Mouse (Mus musculus) cerebral cortex, adult 2 months (tissue): Measurements from ENCODE around the gene Nsf.

Experiments used
- WGBS: fragments of 180-500 bp; shearing (Covaris S2); methylation state at CpG from one replicate; pipeline ENCODE4 v1.1.7; 2018; 5-methylcytosine and 5-hydroxymethylcytosine counted together

Gene Nsf

DNA sequence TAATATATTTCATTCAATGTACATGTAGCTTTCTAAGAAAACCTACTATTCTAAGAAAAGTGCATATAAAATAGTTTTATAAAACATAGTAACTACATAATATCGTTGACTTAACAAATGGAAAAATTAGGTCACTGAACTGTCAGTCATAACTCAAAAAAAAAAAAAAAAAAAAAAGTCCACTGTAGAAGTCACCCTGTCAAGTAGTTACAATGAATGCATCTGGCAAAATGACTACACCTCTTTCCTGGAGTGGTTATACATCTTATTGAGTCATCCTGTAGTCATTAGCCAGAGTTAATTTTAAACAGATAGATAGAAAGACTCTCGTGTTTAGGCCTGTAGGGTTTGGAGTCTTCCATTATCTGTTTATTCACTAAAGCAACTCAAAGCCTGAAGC, 114.9 kb downstream of the Nsf start:
- 78% methylated on average over 2 of the region's 2 CpGs for WGBS

DNA sequence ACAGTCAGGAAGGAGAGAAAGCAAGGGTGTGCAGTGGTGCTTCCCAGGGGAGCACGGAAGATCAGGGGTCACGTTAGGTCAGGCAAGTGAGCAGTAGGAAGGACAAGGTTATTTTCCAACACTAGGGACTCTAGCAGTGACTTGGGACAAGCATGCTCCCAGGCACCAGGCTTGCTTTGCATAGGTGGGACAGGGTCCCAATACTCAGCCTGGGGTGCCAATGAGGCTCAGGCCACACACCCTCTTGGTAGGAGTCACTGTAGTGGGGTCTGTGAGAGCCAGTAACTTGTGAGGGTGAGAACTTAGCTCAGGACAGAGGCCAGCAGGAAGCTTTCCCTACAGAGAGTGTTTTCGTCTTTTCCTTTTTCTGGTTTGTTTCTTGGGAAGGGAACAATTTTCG, 121.5 kb downstream of the Nsf start:
- 84% methylated on average over 4 of the region's 4 CpGs for WGBS

DNA sequence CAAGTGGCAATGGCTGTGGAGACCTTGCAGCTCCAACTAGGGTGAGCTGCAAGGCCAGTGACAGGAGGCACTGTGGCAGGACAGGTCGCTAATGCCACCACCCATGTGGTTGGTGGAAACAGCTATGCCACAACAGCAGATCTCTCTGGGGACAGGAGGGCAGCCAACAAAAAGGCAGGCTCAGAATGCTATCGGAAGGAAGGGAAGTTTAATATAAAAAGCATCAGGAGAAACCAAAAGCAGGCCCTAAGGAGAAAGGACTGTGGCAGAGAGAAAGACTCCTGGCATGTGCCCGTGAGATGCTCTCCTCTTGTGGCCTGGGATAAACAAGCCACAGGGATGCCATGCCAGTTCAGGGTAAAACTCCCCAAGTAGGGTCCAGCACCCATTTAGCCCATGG, 122.1 kb downstream of the Nsf start:
- 79% methylated on average over 3 of the region's 3 CpGs for WGBS

DNA sequence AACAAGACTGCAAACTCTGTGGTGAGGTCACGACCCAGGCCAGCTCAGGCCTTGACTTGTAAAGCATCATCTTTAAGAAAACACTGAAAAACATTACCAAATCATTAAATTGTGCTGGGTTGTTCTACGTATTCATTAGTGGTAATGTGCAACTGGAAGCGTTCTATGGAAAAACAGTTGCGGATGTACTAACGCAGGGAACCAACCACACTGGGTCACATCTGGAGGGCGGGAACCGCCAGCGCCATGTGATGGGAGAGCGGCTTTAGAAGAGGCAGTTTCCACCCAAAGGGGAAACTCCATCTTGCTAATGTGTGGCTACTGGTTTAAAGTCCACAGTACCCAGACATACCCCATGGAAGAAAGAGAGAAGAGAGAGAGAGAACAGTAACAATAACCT, 123.4 kb downstream of the Nsf start:
- WGBS = 96% methylated on average over 9 of the region's 9 CpGs

DNA sequence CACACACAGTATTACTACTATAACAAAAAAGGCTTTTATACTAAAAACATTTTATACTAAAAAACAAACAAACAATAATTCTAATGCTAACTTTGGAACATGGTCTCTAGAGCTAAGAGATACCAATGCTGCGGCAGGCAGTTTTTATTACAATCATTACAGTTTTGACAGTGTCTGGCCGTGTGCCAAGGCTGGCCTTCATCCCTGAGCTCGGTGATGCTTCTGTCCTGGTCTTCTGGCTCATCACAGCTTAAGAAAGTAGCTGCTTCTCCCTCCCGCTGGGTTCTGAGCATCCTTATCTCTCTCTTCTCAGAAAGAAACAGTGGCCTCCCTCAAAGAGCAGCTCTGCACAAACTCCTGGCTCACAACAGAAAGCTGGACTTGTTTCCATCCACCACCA, 123.9 kb downstream of the Nsf start:
- WGBS = 64% methylated on average over 4 of the region's 4 CpGs

DNA sequence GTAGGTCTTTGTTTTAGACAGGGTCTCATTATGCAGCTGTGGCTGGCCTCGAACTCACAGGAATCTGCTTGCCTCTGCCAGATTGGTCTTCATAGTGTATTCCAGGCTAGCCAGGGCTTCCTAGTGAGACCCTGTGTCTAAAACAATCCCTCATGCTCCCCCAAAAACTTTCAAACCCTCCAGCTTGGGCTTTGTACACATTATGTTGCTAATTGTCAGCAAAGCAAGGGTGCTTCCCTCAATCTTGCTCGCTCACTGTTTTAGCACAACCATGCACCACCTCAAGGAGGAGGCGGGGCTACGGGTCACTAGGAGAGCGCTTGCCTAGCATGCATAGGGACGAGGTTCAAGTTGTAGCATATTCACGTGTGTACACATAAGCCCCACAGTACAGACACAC, 125.0 kb downstream of the Nsf start:
- WGBS = 87% methylated on average over 7 of the region's 7 CpGs

DNA sequence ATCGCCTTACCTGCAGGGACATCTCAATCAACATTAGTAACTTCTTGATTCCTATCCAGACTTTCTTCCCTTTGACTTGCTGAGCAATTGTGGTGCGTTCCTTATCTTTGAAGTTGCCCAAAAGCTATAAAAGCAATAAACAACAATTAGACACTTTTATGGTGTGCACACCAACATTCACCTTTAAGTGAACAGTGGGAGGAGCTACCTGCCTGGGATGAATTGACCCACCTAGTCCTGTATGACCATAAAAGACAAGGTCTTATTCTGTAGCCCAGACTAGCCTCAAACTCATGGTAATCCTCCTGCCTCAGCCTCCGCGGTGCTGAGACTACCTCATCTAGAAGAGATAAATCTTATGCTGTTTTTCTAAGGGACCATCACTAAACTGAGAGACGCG, 126.7 kb downstream of the Nsf start:
- WGBS = 96% methylated on average over 6 of the region's 6 CpGs

DNA sequence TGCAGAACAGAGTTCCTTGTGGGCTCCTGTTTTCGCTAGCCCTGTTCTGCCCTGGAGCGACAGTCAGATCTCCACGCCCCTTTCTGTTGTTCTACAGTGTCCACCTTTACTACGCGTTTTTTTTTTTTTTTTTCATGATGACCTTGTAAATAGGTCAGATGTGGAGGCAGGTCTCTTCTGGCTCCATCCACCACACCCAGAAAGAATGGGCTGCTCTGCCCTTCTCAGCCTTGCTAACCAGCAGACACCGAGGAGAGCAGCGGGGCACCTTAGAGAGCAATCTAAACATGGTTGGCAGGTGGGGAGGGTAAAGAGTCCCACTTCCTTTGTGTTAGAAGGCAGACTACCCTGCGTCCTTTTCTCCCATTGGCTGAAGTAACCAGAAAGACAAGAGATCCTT, 137.1 kb downstream of the Nsf start:
- 94% methylated on average over 8 of the region's 8 CpGs for WGBS

DNA sequence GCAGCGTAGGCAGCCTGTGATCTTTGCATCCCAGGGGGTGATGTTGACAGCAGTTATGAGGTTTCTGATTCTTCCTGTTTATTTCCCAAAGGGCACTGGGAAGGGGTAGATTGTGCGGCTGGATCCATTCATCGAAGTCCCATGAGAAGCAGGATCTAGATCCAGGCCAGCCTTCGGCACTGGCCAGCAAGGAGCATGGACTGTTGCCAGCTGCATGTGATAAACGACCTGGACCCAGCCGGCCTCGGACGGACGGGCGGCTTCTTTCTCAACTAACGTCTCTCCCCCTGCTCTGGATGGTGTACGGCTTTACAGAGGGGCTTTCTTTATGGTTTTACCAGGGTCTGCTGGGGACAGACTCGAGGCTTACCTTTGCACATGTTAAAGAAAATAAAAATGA, 137.9 kb downstream of the Nsf start:
- WGBS = 64% methylated on average over 13 of the region's 13 CpGs

DNA sequence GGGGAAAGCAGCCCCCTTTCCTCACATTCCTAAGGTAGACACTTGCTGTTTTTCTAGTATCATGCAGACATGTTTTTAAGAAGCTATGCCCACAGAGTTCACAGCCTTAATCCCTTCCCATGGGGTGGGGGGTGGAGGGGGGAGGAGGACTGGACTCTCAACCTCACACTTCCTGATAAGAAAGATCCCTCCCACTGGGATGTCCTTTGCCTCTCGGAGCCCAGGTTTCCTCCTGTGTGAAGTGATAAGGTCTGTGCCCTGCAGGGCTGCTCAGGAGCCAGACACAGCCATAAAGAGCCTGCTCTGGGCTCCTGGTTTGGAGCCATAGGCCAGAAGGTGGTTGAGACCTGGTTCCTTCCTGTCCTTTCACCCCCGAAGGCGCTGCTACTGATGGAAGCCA, 139.0 kb downstream of the Nsf start:
- WGBS = 73% methylated on average over 3 of the region's 3 CpGs

DNA sequence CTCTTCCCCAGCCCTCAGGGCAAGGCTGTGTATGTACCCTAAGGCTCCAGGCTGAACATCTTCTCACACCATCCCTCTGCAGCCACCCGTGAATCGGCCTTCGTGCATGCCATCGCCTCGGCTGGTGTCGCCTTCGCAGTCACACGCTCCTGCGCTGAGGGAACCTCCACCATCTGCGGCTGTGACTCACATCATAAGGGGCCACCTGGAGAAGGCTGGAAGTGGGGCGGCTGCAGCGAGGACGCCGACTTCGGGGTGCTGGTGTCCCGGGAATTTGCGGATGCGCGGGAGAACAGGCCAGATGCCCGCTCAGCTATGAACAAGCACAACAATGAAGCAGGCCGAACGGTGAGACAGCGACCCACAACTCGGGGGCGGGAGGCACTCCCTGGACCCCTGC, 142.6 kb downstream of the Nsf start:
- 65% methylated on average over 25 of the region's 25 CpGs for WGBS

DNA sequence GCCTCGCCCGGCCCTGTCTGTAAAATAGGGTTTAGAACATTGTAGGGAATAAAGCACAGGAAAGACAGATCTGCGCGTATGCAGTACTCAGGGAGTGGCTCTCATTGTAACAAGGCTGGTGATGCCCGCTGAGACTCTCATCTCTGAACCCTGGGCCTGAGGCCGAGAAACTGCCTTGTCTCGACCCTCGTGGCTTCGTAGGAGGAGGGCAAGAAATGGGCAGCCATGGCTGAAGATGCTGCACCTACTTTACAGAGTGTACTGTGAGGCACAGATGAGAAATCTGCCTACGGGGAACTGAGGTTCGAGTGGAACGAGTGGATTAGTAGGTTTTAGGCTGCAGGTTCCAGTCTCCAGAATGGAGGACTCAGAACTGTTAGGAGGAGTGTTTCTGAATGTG, 143.2 kb downstream of the Nsf start:
- 40% methylated on average over 12 of the region's 12 CpGs for WGBS

DNA sequence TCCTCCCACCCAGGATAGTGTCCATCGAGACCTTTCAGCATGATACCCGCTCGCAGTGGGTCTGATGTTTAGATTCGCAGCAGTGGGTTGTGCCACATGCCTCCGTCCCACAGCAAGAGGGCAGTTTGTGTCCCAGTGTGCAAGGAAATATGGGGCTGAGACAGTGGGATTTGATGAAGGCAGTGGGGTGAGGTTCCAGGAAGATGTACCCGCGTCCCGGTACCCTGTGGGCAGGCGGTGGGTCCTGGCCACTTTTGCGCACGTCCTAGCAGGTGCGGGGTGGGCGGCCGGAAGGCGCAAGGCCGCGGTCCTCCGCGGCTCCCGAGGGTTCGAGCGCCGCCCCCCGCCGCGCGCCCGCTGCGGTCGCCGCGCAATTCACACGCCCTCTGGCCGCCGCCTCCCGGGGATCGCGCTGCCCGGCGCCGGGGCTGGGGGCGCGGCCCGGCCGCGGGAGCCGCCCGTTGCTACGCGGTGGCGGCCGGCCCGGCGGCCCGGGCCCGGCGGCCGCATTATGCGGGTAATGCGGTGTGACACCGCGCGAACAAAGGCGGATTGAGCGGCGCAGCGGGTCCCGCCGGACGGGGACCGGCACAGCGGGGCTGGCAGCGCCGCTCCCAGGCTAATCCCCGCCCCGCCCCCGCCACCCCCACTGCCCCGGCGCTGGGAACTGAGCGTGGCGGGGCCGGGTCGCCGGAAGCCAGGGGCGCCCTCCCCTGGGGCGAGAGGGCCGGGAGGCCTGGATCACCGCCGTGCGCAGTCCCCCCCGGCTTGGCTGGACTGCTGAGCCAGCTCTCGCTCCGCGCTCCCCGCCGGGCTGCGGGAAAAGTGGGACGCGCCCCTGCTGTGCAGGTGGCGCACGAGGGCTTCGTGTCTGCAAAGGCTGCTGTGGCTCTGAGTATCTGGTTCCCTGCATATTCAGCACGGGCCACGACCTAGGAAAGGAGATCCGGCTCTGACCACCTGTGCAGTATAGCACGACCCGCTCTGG, 144.0 kb downstream of the Nsf start:
- WGBS = 2% methylated on average over 96 of the region's 107 CpGs

DNA sequence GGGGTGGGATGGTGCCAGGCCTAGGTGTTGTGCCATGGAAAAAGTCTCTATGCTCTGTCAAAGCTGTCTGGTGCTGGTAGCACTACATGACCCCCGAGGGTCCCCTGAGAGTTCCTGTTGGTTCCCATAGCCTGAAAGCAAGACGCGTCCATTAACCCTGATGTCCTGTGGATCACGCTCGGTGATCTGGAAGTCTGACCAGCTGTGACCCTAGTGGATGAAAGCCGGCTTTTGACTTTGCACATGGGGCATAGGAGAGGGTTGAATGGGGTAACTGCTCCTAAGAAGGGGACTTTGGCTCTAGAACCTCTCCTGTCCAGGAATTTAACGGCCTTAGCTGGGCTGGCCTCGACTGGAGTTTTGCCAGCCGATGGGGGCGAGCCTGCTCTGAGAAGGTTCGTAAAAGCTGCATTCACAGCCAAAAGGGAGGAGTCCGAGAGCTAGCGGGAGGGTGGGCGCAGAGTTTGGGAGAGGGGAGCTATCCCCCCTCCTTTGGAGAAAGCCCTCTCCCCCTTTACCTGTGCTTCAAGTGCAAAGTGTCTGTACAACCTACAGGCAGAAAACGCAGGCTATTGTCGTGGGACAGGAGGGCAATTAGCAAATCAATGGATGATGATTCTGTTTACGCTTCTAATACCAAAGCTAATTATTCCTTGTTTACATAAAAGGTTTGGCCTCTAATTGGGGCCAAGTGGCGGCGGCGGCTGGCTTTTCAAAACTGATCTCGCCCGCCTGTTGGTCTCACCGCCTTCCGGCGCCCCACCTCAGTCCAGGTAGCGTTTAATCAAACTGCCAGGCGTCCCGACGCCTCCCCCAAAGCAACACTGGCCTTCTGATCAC, 144.9 kb downstream of the Nsf start:
- 28% methylated on average over 29 of the region's 29 CpGs for WGBS

DNA sequence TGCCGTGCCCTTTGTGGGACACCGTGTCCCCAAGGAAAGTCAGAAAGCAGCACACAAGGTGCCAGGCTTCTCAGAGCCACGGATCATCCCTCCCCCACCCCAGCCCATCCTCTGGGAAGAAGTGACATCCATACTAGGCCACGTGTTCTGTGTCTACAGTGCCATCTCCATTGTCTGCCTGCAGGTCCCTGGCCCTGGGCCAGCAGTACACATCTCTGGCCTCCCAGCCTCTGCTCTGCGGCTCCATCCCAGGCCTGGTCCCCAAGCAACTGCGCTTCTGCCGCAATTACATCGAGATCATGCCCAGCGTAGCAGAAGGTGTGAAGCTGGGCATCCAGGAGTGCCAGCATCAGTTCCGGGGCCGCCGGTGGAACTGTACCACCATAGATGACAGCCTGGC, 145.9 kb downstream of the Nsf start:
- whole genome bisulfite sequencing = 51% methylated on average over 12 of the region's 12 CpGs

DNA sequence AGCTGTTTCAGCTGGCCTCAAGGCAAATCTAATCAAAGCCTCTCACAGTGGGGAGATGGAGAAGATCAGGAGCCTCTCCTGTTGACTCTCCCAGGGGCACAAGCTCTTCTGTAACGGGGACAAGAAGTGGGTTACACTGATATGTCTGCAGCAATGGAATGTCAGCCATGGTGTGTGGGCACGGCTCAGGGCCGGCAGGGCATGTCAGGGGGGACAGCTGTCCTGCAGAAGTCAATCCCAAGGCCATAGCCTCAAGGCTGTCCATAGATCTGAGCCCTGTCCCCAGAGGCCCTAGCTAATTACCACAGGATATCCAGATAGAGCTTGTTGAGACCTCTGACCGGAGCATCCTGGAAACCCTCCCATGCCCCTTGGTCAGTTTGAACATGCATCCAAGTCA, 149.1 kb downstream of the Nsf start:
- 85% methylated on average over 4 of the region's 4 CpGs for WGBS

DNA sequence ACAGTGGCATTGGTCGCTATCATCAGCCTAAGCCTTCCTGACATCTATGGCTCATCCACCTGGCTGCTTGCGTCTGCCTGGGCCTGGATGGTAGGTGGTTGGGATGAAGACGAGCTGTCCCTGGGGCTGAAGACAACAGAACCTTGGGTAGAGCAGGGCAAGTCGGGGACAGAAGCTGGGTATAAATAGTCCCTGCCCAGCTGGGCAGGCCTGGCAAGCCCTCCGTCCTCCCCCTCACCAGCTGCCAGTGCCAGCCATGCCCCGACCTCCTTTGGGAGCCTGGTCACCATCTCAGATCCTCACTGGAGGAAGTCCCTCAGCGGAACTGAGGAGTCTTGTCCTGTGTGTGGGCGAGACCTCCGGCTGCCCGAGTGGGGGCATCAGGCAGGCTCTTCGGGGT, 149.7 kb downstream of the Nsf start:
- 65% methylated on average over 11 of the region's 11 CpGs for WGBS

DNA sequence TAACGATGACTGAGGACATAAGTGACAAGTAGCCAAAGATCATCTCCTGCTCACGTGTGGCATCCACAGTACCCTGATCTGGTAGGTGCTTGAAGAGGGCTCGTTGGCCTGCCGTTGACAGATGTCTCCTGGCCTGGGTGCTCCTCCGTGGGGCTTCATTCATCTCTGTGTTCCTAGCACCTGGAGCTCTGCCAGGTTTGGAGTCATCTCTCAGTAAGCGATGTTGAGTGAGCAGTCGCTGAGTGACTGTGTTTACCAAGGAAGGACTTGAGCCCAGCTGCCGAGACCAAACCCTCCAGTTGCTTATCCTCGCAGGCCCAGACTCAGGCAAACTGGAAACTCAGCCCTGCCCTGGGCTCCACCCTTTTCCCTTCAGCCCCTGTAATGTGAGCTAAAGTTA, 152.7 kb downstream of the Nsf start:
- WGBS = 60% methylated on average over 9 of the region's 9 CpGs

DNA sequence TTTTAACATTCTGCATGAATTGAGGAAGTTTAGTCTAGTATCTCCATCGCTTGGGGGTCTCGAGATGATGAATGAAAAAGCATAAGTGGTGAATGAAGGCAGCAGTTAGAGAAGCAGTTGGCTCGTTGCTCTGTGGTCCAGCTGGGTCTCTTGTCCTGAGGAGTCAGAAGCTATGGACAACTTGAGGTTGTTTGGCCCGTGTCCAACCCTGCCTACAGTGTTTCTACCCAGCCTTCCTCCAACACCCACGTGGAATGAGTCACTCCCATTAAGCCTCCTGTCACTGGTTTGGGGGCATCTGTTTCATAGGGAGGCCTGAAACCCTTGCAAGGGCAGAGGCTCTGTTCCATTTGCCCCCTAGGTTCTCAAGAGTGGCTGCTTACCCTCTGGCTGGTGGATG, 163.9 kb downstream of the Nsf start:
- WGBS = 55% methylated on average over 5 of the region's 5 CpGs

DNA sequence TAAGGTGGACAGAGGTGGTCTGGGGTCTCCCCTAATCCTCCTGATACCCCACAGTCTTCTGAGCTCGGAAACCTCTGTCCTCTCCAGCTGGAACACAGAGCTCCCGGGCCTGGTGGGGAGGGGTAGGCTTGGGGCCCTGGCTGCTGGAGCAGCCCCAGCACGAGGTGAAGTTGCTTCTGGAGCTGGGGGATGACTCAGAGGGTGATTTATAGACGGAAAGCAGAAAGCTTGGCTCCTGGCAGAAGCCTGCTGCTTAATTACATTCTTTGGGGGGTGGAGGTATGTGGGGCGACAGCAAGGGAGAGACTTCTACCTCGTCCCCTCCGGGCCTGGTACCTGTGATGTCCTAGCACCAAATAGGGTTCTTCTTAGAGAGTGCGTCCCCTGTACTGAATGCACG, 173.7 kb downstream of the Nsf start:
- WGBS = 54% methylated on average over 9 of the region's 9 CpGs

DNA sequence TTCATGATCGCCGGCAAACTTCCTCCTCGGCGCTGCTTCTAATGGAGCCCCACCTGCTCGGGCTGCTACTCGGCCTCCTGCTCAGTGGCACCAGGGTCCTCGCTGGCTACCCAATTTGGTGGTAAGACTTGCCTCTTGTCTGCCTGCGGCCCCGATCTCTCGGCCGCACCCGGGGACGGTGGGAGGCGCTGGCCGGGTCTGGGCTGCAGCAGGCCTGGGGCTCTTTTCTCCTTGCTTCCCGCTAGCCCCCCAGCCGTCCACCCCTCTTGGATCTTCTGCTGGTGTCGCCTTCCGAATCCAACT, 179.7 kb downstream of the Nsf start:
- whole genome bisulfite sequencing = 10% methylated on average over 19 of the region's 19 CpGs

DNA sequence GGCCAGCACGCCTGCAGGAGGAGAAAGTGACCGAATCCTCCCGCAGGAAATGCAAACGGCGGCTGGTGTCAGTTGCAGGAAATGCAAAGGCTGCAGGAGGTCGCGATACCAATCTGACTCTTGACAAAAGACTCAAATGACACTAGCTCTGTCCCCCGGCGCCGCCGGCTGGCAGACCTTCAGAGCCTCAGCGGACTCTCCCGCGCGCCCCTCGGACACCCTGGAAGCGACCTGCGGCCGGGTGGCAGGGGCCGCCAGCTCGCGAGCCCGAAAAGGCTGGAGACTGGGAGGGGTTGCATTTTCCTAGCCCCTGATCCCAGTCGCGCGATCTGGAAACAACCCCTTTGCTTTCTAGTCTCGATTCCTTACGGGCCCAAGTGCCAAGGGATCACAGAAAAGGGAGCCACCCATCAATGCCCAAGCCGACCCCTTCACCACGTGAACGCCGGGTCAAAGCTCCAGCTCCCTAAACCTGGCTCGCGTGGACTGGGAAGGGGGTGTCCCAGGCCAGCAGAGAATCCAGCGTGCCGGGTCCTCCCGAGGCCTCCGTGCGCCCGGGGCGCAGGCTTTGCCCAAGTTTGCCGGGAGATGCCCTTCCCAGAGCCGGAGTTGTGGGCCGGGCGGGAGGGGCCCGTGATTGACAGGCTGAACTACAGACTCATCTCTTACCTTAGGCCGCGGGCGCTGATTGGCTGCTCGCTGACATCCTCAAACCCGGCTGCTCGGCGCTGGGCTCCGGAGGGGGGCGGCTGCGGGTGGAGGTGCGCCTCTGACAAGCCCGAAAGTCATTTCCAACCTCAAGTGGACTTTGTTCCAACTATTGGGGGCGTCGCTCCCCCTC, 180.2 kb downstream of the Nsf start, which contains the start of gene Wnt3:
Gene Wnt3, plus strand, starts transcription at position 764 of the 841 bp plus-strand sequence.
- WGBS = 2% methylated on average over 60 of the region's 60 CpGs
